Mouse (Mus musculus): Measurements from ENCODE around the gene Rundc1. TPM values are rescaled to one million over a fixed set of nuclear protein-coding genes. Genes with fewer than 3 reads are reported as not detected.
A peak's percentile ranks its signal among the peaks of the same experiment; 100 is the strongest.
"Not testable (repeated sequence)": the region's sequence is repeated elsewhere in the genome, so short reads cannot be mapped to it uniquely, and the experiment has no call there.

Rundc1 gene
- total RNA-seq, 2 experiments from 2014 or later = 37.2 to 44.0 TPM

DNA sequence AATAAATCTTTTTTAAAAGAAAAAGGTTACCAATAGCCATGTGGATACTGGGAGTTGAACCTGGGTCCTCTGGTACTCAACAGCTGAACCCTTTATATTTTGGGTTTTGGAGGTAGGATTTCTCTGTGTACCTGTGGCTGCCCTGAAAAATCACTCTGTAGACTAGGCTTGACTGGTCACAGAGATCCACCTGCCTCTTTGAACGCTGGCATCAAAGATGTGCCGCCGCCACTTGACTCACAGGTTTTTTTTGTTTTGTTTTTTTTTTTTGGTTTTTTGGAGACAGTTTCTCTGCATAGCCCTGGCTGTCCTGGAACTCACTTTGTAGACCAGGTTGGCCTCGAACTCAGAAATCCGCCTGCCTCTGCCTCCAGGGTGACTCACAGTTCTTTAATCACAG lies 22.9 kb downstream of the Rundc1 start:
- H3K27ac ChIP-seq = no peak overlapping the region
- H3K4me3 ChIP-seq = no peak overlapping the region
- no peak for TF ChIP-seq CTCF (IDR thresholded peaks at IDR 0.05)
- intact Hi-C loops (cut with DNase I) = loop anchor here (2.0 kb wide), 1 partner anchor 17 kb away; the partner anchor contains the start of gene Rnd2
- DNase-seq (ENCODE audit: extremely low spot score in 1 of 2, low spot score in 2 of 2) = no peak

DNA sequence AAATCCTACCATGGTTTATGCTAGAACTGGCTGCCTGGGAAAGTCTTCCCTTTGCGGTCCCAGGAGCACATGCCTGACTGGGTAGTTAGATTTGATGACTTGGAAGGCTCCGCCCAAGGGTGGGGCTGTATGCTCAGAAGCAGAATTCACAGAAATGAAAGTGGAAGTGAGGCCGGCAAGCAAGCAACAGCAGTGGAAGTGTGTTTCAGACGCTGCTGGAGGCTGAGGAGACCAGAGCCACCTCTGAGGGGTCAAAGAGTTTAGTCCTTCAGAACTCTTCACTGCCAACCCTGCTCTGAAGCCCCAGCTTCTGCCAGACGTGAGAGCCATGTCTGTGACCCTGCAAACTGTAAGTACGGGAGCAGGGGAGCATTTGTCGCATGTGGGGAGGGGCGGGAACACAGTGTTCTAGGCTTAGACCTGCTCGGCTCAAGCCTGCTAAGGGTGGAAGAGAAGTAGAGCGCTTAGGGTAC lies 23.4 kb downstream of the Rundc1 start, which contains the start of gene Ifi35:
TSS of gene Ifi35 (plus strand) at position 134 of the 473 bp plus-strand sequence.
- DNase-seq (ENCODE audit: extremely low spot score in 1 of 2, low spot score in 2 of 2) = no peak
- intact Hi-C loops (cut with DNase I) = loop anchor here (2.0 kb wide), 1 partner anchor 16 kb away; the partner anchor contains the start of gene Rnd2
- Histone ChIP-seq H3K4me3 (peak within 1 kb of the TSS; percentile 33), H3K27ac (peak within 1 kb of the TSS; percentile 66; the same call in 1 of the 2 replicates)
- TF ChIP-seq CTCF (IDR thresholded peaks at IDR 0.05) = no peak

DNA sequence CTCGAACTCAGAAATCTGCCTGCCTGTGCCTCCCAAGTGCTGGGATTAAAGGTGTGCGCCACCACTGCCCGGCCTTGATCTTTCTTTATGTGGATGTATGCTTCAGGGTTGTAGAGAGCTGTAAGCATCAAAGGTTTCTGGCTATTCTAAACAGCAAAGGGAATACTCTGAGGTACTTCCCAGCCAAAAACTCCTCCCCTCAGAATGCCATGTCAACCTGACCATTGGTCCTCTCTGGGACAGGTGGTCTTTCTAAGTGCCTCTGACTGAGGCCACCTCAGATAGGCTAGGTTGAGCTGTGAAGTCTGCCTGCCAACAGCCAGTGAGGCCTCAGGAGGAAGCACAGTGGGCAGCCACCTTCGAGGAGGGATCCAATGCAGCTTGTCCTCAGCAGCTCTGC lies 24.0 kb downstream of the Rundc1 start:
- intact Hi-C loops (cut with DNase I) = loop anchor here (2.0 kb wide), 1 partner anchor 16 kb away; the partner anchor contains the start of gene Rnd2
- no peak overlapping the region for H3K27ac ChIP-seq
- DNase-seq (ENCODE audit: extremely low spot score in 1 of 2, low spot score in 2 of 2) = no peak
- H3K4me3 ChIP-seq = peak overlapping the region; percentile 33
- no peak for TF ChIP-seq CTCF (IDR thresholded peaks at IDR 0.05)

DNA sequence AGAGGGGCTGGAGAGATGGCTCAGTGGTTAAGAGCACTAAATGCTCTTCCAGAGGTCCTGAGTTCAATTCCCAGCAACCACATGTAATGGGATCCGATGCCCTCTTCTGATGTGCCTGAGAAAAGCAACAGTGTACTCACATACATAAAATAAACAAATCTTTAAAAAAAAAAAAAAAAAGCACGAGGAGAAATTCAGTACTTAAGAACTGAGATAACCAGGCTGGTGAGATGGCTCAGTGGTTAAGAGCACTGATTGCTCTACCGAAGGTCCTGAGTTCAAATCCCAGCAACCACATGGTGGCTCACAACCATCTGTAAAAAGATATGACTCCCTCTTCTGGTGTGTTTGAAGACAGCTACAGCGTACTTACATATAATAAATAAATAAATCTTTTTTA lies 24.7 kb downstream of the Rundc1 start:
- H3K4me3 ChIP-seq; H3K27ac ChIP-seq; DNase-seq (ENCODE audit: extremely low spot score in 1 of 2, low spot score in 2 of 2): not testable (repeated sequence)
- intact Hi-C loops (cut with DNase I) = loop anchor here (2.0 kb wide), 1 partner anchor 15 kb away; the partner anchor contains the start of gene Rnd2

DNA sequence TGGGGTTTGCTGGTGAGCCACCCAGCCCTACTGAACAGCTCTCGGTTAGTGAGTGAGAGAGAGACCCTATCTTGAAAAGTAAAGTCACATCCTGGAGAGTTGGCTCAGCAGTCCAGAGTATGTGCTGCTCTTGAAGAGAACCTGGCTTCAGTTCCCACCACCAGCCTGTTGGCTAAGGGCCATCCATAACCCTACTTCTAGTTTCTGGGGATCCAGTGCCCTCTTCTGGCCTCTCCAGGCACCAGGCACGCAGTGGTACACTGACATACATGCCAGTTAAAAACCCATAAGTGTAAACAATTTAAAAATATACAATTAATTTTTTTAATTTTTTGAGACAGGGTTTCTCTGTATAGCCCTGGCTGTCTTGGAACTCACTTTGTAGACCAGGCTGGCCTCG lies 25.5 kb downstream of the Rundc1 start:
- intact Hi-C loops (cut with DNase I) = no loop called here
- DNase-seq (ENCODE audit: extremely low spot score in 1 of 2, low spot score in 2 of 2) = no peak
- no peak overlapping the region for H3K4me3 ChIP-seq
- TF ChIP-seq CTCF (IDR thresholded peaks at IDR 0.05) = peak; percentile 4; the same call in 1 of the 2 replicates
- H3K27ac ChIP-seq = no peak overlapping the region

DNA sequence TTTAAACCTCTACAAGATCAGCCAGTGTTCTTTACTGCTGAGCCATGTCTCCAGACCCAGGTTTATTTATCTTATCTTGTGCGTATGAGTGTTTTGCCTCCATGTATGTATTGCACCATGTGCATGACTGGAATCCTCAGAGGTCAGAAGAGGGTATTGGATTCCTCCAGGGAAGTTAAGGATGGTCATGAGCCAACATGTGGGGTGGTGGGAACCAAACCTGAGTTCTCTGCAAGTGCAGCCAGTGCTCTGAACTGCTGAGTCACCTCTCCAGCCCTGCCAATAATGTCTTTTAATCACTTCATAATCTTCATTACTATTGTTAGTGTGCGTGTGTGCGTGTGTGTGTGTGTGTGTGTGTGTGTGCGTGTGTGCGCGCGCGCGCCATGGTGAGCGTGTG lies 26.7 kb downstream of the Rundc1 start:
- TF ChIP-seq CTCF (IDR thresholded peaks at IDR 0.05) = no peak
- Histone ChIP-seq H3K27ac (no peak overlapping the region), H3K4me3 (no peak overlapping the region)
- no peak for DNase-seq (ENCODE audit: extremely low spot score in 1 of 2, low spot score in 2 of 2)
- intact Hi-C loops (cut with DNase I) = no loop called here

DNA sequence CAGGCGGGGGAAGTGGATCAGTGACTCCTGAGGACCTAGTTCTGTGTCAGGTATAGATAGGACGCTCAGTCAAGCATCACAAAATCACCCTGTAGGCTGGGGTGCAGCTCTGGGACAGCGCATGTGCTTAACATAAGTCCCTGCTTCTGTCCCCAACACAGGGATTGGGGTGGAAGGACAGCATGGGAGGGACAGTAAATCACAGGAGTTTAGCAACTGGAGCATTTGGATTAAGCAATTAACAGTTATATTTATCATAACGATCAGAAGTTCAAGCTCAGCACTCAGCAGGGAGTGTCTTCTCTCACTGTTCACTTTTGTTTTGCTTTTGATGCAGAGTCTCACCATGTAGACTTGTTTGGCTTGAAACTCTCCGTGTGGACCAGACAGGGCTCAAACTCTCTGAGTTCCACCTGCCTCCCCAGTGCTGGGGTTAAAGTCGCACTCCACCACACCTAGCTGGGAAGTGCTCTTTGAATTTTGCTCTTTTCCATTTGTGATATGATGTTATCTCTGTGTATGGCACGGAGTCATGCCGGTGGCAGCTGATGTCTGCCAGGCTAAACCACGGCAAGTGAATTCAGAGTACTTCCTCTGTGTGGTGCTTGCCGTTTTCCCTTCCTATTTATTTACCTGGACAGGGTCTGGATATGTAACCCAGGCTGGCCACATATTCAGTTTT lies 27.3 kb downstream of the Rundc1 start:
- no peak overlapping the region for H3K27ac ChIP-seq
- H3K4me3 ChIP-seq = no peak overlapping the region
- no peak for TF ChIP-seq CTCF (IDR thresholded peaks at IDR 0.05)
- intact Hi-C loops (cut with DNase I) = no loop called here
- no peak for DNase-seq (ENCODE audit: extremely low spot score in 1 of 2, low spot score in 2 of 2)

DNA sequence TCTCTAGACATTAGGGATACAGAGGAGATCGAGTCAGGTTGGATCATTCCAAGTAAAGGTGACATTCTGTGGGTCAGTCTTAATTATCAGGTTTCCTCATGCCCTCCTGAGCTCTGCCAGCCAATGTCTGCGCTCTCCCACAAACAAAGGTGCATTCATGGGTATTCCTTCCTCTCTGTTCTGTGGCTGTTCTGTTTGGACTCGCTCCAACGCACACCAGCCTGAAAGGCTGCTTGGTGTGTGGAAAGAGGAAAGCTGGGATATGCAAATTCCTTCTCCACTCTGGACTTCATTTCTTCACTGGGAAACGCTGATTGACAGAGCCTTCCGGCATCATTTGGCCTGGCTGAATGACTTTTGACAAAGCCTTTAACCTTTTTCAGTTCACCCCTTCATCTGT lies 29.8 kb downstream of the Rundc1 start:
- intact Hi-C loops (cut with DNase I) = no loop called here
- TF ChIP-seq CTCF (IDR thresholded peaks at IDR 0.05) = no peak
- H3K27ac ChIP-seq = no peak overlapping the region
- H3K4me3 ChIP-seq = no peak overlapping the region
- no peak for DNase-seq (ENCODE audit: extremely low spot score in 1 of 2, low spot score in 2 of 2)

DNA sequence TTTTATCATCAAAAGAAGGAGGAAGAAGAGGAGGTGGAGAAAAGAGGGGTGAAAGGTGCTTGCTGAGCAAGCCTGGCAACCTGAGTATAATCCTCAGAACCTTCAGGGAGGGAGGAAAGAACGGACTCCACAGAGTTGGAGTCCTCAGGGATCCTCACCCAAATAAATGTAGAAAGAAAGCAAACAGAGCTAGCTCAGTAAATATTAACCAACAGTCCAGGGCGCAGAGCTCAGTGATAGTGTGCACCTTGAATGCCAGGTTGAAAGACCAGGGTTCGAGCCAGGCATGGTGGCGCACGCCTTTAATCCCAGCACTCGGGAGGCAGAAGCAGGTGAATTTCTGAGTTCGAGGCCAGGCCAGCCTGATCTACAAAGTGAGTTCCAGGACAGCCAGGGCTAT lies 30.7 kb downstream of the Rundc1 start:
- TF ChIP-seq CTCF (IDR thresholded peaks at IDR 0.05) = no peak
- intact Hi-C loops (cut with DNase I) = no loop called here

DNA sequence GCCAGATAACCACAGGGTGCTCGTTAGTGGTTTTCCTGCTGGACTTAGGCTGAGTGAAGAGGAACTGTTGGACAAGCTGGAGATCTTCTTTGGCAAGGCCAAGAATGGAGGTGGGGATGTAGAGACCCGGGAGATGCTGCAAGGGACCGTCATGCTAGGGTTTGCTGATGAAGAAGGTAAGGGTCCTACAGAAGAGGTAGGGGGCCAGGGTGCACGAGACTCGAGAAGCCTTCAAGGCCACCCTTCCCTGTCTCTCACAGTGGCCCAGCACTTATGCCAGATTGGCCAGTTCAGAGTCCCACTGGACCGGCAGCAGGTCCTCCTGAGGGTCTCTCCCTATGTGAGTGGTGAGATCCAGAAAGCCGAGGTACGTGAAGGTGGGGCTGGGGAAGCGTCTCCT lies 32.7 kb downstream of the Rundc1 start:
- TF ChIP-seq CTCF (IDR thresholded peaks at IDR 0.05) = no peak
- H3K27ac ChIP-seq = no peak overlapping the region
- intact Hi-C loops (cut with DNase I) = no loop called here
- H3K4me3 ChIP-seq = no peak overlapping the region
- no peak for DNase-seq (ENCODE audit: extremely low spot score in 1 of 2, low spot score in 2 of 2)

More for the DNA sequence above, 30.7 kb downstream of the Rundc1 start:
- no peak overlapping the region for H3K27ac ChIP-seq
- no peak overlapping the region for H3K4me3 ChIP-seq
- no peak for DNase-seq (ENCODE audit: extremely low spot score in 1 of 2, low spot score in 2 of 2)

DNA sequence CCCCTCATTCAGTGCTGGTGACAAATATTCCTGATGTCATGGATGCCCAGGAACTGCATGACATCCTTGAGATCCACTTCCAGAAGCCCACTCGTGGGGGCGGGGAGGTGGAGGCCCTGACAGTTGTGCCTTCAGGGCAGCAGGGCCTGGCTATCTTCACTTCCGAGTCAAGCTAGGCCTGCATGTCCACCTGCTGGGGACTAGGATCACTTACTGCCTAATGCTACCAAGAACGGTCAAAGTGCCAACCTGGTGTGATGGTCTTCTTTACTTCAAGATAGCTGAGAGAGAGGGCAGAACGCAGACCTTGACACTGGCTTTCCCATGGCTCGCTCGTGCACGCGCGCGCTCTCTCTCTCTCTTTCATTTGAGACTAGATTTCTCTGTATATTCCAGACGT lies 33.3 kb downstream of the Rundc1 start:
- TF ChIP-seq CTCF (IDR thresholded peaks at IDR 0.05) = no peak
- DNase-seq (ENCODE audit: extremely low spot score in 1 of 2, low spot score in 2 of 2) = no peak
- H3K4me3 ChIP-seq = no peak overlapping the region
- intact Hi-C loops (cut with DNase I) = no loop called here
- H3K27ac ChIP-seq = no peak overlapping the region

DNA sequence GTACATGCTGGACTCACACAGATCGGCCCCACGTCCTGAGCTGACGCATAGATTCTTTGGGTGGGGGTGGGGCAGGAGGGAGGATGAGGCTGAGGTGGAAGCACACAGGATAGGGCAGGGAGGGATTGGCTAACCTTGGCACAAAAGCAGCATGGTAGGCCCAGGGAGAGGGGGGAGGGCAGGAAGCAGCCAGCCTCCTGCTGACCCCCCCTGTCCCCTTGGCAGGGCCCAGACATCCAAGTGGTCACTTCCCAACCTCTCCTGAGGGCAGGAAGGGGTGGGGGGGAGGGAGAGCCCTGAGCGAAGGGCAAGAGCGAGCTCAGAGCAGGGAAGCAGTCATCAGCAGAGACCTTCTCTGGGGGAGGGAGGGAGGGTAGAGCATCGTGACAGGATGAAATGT lies 34.8 kb downstream of the Rundc1 start:
- no peak for DNase-seq (ENCODE audit: extremely low spot score in 1 of 2, low spot score in 2 of 2)
- no peak for TF ChIP-seq CTCF (IDR thresholded peaks at IDR 0.05)
- Histone ChIP-seq H3K4me3 (no peak overlapping the region), H3K27ac (no peak overlapping the region)
- intact Hi-C loops (cut with DNase I) = no loop called here

DNA sequence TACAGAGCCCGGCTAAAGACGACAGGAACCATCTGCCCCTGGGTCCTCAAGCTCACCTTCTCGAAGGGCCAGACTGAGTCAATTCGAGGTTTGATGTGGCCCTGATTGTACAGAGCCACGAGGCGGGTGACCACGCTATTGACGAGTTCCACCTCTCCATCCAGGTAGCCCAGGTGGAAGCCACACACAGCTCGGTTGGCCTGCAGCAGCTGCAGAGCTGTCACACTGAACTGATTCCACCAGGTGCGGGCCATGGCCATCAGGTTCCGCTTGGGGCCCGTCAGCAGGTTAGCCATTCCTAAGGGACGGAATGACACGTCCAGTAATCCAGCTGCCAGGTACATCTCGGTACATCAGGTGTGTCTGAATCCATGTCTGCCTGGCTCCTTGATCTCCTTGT lies 35.4 kb downstream of the Rundc1 start:
- intact Hi-C loops (cut with DNase I) = no loop called here
- DNase-seq (ENCODE audit: extremely low spot score in 1 of 2, low spot score in 2 of 2) = no peak
- Histone ChIP-seq H3K27ac (no peak overlapping the region), H3K4me3 (no peak overlapping the region)
- no peak for TF ChIP-seq CTCF (IDR thresholded peaks at IDR 0.05)
